Mouse (Mus musculus) neural tube, embryonic 11.5 days (tissue): ENCODE measurements at regions not wholly inside any gene's neighbourhood (a gene's known extent, or its start where the extent isn't known, plus 50 kb on each side); places are given as distances from the start of the nearest gene placed in this dataset.
A peak's percentile ranks its signal among the peaks of the same experiment; 100 is the strongest.

Source experiments
- ATAC-seq: fragments of 200-750 bp; cut with Nextera tagmentation; 2 replicates; pipeline ENCODE4 v1.8.0; 2017; ENCODE audit warnings: moderate number of reproducible peaks, mild to moderate bottlenecking, moderate TSS enrichment, moderate library complexity; ENCODE audit not compliant: insufficient read depth, low FRiP score, low TSS enrichment
- DNase-seq: peaks from one replicate; pipeline ENCODE4 v3.0.0-alpha.2; 2015; ENCODE audit warnings: low spot score
- H3K27ac ChIP-seq: fragments of 300-500 bp; sonication (generic); 2 replicates; pipeline ENCODE4 v1.5.1; 2014; ENCODE audit warnings: low read depth, mild to moderate bottlenecking, low read length
- H3K27me3 ChIP-seq: fragments of 300-500 bp; sonication (generic); 2 replicates; pipeline ENCODE4 v1.6.1; 2014; ENCODE audit warnings: mild to moderate bottlenecking, low read length, mixed read lengths; ENCODE audit not compliant: control insufficient read depth, insufficient read depth
- H3K36me3 ChIP-seq: fragments of 300-500 bp; sonication (generic); 2 replicates; pipeline ENCODE4 v1.6.1; 2014; ENCODE audit warnings: mild to moderate bottlenecking, low read length, moderate library complexity, mixed read lengths; ENCODE audit not compliant: control insufficient read depth, insufficient read depth
- H3K4me1 ChIP-seq: fragments of 300-500 bp; sonication (generic); 2 replicates; pipeline ENCODE4 v1.6.1; 2014; ENCODE audit warnings: low read length, mixed read lengths; ENCODE audit not compliant: control insufficient read depth, insufficient read depth
- H3K4me2 ChIP-seq: fragments of 300-500 bp; sonication (generic); 2 replicates; pipeline ENCODE4 v1.6.1; 2014; ENCODE audit warnings: low read depth, mild to moderate bottlenecking, moderate library complexity
- H3K4me3 ChIP-seq: fragments of 300-500 bp; sonication (generic); 2 replicates; pipeline ENCODE4 v1.5.1; 2014; ENCODE audit warnings: low read depth, low read length
- H3K9ac ChIP-seq: fragments of 300-500 bp; sonication (generic); 2 replicates; pipeline ENCODE4 v1.6.1; 2014; ENCODE audit warnings: mild to moderate bottlenecking, low read length
- H3K9me3 ChIP-seq: fragments of 300-500 bp; sonication (generic); 2 replicates; pipeline ENCODE4 v1.6.1; 2016; ENCODE audit warnings: low read length; ENCODE audit not compliant: control insufficient read depth
- WGBS: fragments of 180-500 bp; shearing (Covaris S2); extraction: QIAGEN DNeasy Blood & Tissue Kit; methylation state at CpG from one replicate; pipeline ENCODE4 v1.1.7; 2014; 5-methylcytosine and 5-hydroxymethylcytosine counted together

DNA sequence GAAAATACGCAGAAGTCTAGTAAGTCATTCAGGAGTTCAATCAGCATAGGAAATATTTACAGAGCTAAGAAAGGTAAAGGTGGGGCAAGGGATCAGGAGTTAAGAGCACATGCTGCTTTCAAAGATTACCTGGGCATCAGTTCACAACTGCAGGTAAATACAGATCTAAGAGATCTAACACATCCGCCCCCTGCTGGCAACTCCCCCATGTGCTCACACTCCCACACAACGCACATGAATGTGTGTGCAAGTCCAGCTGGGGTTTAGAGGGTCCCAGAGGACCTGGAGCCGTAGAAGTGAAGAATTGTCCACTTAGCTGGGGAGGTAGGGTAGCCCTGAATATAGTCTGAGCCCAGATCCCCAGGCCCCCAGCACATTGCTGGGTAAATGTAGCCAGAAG lies 219.5 kb downstream of the Irx2 start:
- DNase-seq (no peak), ATAC-seq (no peak)
- H3K9me3 ChIP-seq, result no peaks in the 10 kb centered on the region
- no peak overlapping the region for H3K27ac ChIP-seq
- no peaks in the 10 kb centered on the region for H3K36me3 ChIP-seq
- WGBS, result 78% methylated on average over 4 of the region's 4 CpGs
- no peak overlapping the region for H3K9ac ChIP-seq
- H3K4me3 ChIP-seq, result no peak overlapping the region
- no peaks in the 10 kb centered on the region for H3K27me3 ChIP-seq
- H3K4me2 ChIP-seq, result no peak overlapping the region
- H3K4me1 ChIP-seq, result no peaks in the 10 kb centered on the region

GRCm38 (mm10) chr13:72849841-72850240 lies 221.2 kb downstream of the Irx2 start:
- H3K4me2 ChIP-seq, result no peak overlapping the region
- no peaks in the 10 kb centered on the region for H3K27me3 ChIP-seq
- no peaks in the 10 kb centered on the region for H3K4me1 ChIP-seq
- no peaks in the 10 kb centered on the region for H3K9me3 ChIP-seq
- WGBS, result 63% methylated on average over 11 of the region's 11 CpGs
- no peak overlapping the region for H3K9ac ChIP-seq
- H3K36me3 ChIP-seq, result no peaks in the 10 kb centered on the region
- H3K27ac ChIP-seq, result no peak overlapping the region
- ATAC-seq (no peak), DNase-seq (no peak)
- no peak overlapping the region for H3K4me3 ChIP-seq

DNA sequence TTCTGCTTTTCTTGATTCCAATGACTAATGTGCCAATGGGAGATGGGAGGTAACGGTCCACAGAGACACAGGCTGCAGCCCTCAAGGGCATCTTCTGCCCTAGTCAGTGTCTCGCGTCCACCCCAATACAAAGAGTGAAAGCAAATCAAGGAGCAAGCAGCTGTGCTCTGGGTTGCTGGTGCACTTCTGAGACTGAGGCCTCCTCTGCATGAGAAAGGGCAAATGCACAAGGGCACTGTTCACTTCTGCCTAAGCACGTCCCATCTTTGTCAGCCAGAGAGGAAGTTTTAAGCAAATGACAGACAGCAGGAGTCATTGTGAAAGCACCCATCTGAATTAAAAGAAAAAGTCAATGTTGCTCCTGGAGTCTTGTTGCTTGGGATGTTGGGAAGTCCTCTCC lies 224.3 kb downstream of the Irx2 start:
- no peak for DNase-seq
- WGBS, result 78% methylated on average over 4 of the region's 4 CpGs
- no peaks in the 10 kb centered on the region for H3K9me3 ChIP-seq
- no peaks in the 10 kb centered on the region for H3K27me3 ChIP-seq
- H3K4me1 ChIP-seq, result no peaks in the 10 kb centered on the region
- no peak overlapping the region for H3K9ac ChIP-seq
- no peak overlapping the region for H3K4me3 ChIP-seq
- H3K27ac ChIP-seq, result no peak overlapping the region
- no peaks in the 10 kb centered on the region for H3K36me3 ChIP-seq
- no peak for ATAC-seq
- H3K4me2 ChIP-seq, result no peak overlapping the region

DNA sequence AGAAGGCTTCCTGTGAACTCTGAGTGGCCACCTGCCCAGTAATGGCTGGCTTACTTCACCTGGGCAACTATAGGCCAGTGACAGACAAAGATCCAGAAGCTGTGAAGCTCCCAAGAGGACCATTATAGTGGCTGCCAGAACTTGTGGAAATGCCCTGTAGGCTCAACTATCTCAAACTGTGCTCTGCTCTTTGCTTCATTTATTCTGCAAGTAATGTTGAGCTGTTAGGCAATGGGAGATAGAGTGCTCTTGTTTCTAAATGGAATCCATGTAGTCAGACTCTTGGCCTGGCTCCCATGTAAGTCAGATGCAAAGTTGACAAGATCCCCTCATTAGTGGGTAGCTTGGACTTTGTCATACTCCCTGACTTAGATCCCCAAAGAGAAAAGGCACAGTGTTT lies 247.3 kb downstream of the Irx2 start:
- Histone ChIP-seq H3K4me1 (no peaks in the 10 kb centered on the region), H3K4me3 (no peak overlapping the region), H3K36me3 (no peaks in the 10 kb centered on the region), H3K27me3 (no peaks in the 10 kb centered on the region), H3K4me2 (no peak overlapping the region), H3K9ac (no peak overlapping the region), H3K27ac (no peak overlapping the region), H3K9me3 (no peaks in the 10 kb centered on the region)
- no peak for ATAC-seq
- no peak for DNase-seq

DNA sequence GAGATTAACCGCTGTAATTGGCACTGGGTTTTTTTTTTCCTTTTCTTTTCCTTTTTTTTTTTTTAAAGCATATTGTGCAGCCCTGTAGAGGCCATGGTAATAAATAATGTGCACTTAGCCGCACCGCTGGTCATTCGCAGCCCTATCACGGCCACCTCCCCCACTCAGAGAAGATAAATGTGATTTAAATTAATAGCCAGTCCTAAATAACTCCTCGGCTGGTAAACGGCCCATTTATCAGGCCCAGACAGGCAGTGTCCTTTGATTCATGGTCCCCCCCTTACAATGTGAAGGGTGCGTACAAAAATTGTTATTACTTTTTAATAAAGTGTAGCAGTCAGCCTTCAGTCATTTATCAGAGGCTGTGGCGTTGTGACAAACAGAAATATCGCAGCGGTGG lies 266.4 kb downstream of the Irx2 start:
- WGBS, result 29% methylated on average over 11 of the region's 11 CpGs
- peaks cover 24% of the 10 kb centered on the region for H3K27me3 ChIP-seq
- H3K36me3 ChIP-seq, result no peaks in the 10 kb centered on the region
- no peak overlapping the region for H3K9ac ChIP-seq
- no peak overlapping the region for H3K27ac ChIP-seq
- no peak overlapping the region for H3K4me3 ChIP-seq
- H3K4me2 ChIP-seq, result no peak overlapping the region
- peaks cover 7% of the 10 kb centered on the region for H3K4me1 ChIP-seq
- ATAC-seq, result peak; percentile 74
- peak; percentile 52 for DNase-seq
- no peaks in the 10 kb centered on the region for H3K9me3 ChIP-seq

DNA sequence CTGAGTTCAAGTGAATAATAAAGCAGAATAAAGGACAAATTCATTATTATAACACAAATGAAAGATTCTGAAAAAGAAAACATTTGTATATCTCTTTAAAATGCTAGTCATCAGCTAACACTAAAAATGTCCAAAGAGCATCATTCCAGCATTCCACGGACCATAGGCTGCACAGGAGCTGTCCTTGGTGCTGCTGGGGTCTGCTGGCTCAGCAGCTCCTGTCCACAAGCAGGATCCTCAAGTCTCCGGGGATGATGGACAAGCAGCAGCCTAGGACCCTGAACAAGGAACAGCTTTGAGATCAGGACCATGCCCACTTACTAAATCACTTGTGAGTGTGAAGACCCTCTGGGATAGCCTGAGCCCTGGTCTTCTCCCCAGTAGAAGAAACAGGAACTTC lies 274.0 kb downstream of the Irx2 start:
- no peak overlapping the region for H3K4me2 ChIP-seq
- peaks cover 12% of the 10 kb centered on the region for H3K27me3 ChIP-seq
- H3K27ac ChIP-seq, result no peak overlapping the region
- DNase-seq (peak; percentile 51), ATAC-seq (no peak)
- no peak overlapping the region for H3K9ac ChIP-seq
- no peaks in the 10 kb centered on the region for H3K4me1 ChIP-seq
- 39% methylated on average over 2 of the region's 2 CpGs for WGBS
- no peak overlapping the region for H3K4me3 ChIP-seq
- no peaks in the 10 kb centered on the region for H3K36me3 ChIP-seq
- H3K9me3 ChIP-seq, result no peaks in the 10 kb centered on the region

- no peaks in the 10 kb centered on the region for H3K27me3 ChIP-seq
- H3K4me1 ChIP-seq, result no peaks in the 10 kb centered on the region
- no peak for DNase-seq
- WGBS, result 72% methylated on average over 4 of the region's 4 CpGs
- H3K4me2 ChIP-seq, result no peak overlapping the region
- no peaks in the 10 kb centered on the region for H3K9me3 ChIP-seq
- H3K27ac ChIP-seq, result no peak overlapping the region
- H3K9ac ChIP-seq, result no peak overlapping the region
- no peak overlapping the region for H3K4me3 ChIP-seq
- ATAC-seq, result no peak
- H3K36me3 ChIP-seq, result no peaks in the 10 kb centered on the region
Measured at GRCm38 (mm10) chr13:72918895-72919294, 290.3 kb downstream of the Irx2 start.

DNA sequence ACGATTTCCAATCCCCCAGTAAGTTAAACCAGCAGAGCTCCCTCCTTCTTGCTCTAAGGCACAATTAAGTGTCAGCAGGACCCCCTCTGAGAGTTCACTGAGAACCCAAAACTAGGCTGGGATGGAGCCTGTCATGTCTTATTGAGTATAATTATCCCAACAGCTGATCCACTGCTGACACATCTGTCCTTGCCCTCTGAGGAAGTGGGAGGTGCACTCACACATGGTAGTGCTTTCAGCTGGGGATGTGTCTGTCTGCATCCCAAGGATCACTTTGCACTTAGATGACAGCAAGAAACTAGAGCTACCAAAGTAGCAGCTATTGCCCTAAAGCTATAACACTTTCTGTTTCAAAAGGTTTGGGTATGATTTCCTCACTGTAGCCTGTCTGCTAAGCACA lies 291.7 kb downstream of the Irx2 start:
- Histone ChIP-seq H3K27ac (no peak overlapping the region), H3K9me3 (no peaks in the 10 kb centered on the region), H3K27me3 (no peaks in the 10 kb centered on the region), H3K4me1 (no peaks in the 10 kb centered on the region), H3K4me3 (no peak overlapping the region), H3K4me2 (no peak overlapping the region), H3K9ac (no peak overlapping the region), H3K36me3 (no peaks in the 10 kb centered on the region)
- DNase-seq (no peak), ATAC-seq (no peak)
- 41% methylated on average over 1 of the region's 1 CpGs for WGBS

- Histone ChIP-seq H3K9ac (no peak overlapping the region), H3K27ac (no peak overlapping the region), H3K27me3 (no peaks in the 10 kb centered on the region), H3K36me3 (no peaks in the 10 kb centered on the region), H3K9me3 (no peaks in the 10 kb centered on the region), H3K4me2 (no peak overlapping the region), H3K4me3 (no peak overlapping the region), H3K4me1 (no peaks in the 10 kb centered on the region)
- ATAC-seq, result no peak
- WGBS, result 40% methylated on average over 6 of the region's 6 CpGs
- DNase-seq, result no peak
Measured at GRCm38 (mm10) chr13:72924560-72925135, 296.0 kb downstream of the Irx2 start.
